Mouse (Mus musculus) forebrain, embryonic 15.5 days (tissue): ENCODE results near the gene Ube2h. TPM values are rescaled to one million over a fixed set of nuclear protein-coding genes. Genes with fewer than 3 reads are reported as not detected.

Experiments
- ATAC-seq: fragments of 200-750 bp; cut with Nextera tagmentation; replicated peaks from 2 replicates; pipeline ENCODE4 v1.8.0; 2017; ENCODE audit warnings: mild to moderate bottlenecking, moderate TSS enrichment, moderate library complexity
- H3K27ac ChIP-seq: fragments of 300-500 bp; sonication (generic); replicated peaks from 2 replicates; pipeline ENCODE4 v1.5.1; 2015; ENCODE audit warnings: mild to moderate bottlenecking, inconsistent platforms
- H3K27me3 ChIP-seq: fragments of 300-500 bp; sonication (generic); 2 replicates; pipeline ENCODE4 v1.6.1; 2015; ENCODE audit warnings: inconsistent platforms
- H3K36me3 ChIP-seq: fragments of 300-500 bp; sonication (generic); 2 replicates; pipeline ENCODE4 v1.6.1; 2015; ENCODE audit warnings: mild to moderate bottlenecking, inconsistent platforms
- H3K4me1 ChIP-seq: fragments of 300-500 bp; sonication (generic); 2 replicates; pipeline ENCODE4 v1.6.1; 2015; ENCODE audit warnings: inconsistent platforms
- H3K4me2 ChIP-seq: fragments of 300-500 bp; sonication (generic); replicated peaks from 2 replicates; pipeline ENCODE4 v1.6.1; 2015; ENCODE audit warnings: mild to moderate bottlenecking, inconsistent platforms
- H3K4me3 ChIP-seq: fragments of 300-500 bp; sonication (generic); 2 replicates; pipeline ENCODE4 v1.5.1; 2015; ENCODE audit warnings: mild to moderate bottlenecking, inconsistent platforms
- H3K9ac ChIP-seq: fragments of 300-500 bp; sonication (generic); replicated peaks from 2 replicates; pipeline ENCODE4 v1.6.1; 2015; ENCODE audit warnings: mild to moderate bottlenecking, inconsistent platforms
- H3K9me3 ChIP-seq: fragments of 300-500 bp; sonication (generic); 2 replicates; pipeline ENCODE4 v1.6.1; 2016; ENCODE audit warnings: inconsistent platforms
- WGBS: fragments of 180-500 bp; shearing (Covaris S2); methylation state at CpG from one replicate; pipeline ENCODE4 v1.1.7; 2015; ENCODE audit warnings: mixed read lengths; 5-methylcytosine and 5-hydroxymethylcytosine counted together
- polyA plus RNA-seq: library from polyadenylated mRNA; unstranded; fragments of >200 nt; fragmentation: Nextera tagmentation; extraction: Ambion mirVana; gene quantifications from 2 replicates; pipeline ENCODE4 v1.2.1, GENCODE M21; 2015

The Ube2h gene
- polyA plus RNA-seq, 1 experiment from 2014 or later: 68.5 TPM

- Histone ChIP-seq H3K27ac (no peak overlapping the region), H3K9me3 (no peaks in the 10 kb centered on the region), H3K4me3 (no peak overlapping the region), H3K27me3 (no peaks in the 10 kb centered on the region), H3K4me1 (0 out of 2 replicates have a peak, but pooled peaks cover 3% of the 10 kb centered on the region), H3K9ac (no peak overlapping the region), H3K4me2 (no peak overlapping the region), H3K36me3 (peaks cover 29% of the 10 kb centered on the region)
- WGBS: 94% methylated on average over 4 of the region's 4 CpGs
- no peak for ATAC-seq
Observed at GRCm38 (mm10) chr6:30265402-30265801, 38.9 kb downstream of the Ube2h start.

GRCm38 (mm10) chr6:30263053-30263452 lies 41.3 kb downstream of the Ube2h start:
- H3K9ac ChIP-seq: no peak overlapping the region
- 0 out of 2 replicates have a peak, but pooled peaks cover 3% of the 10 kb centered on the region for H3K4me1 ChIP-seq
- no peak overlapping the region for H3K4me3 ChIP-seq
- H3K9me3 ChIP-seq: no peaks in the 10 kb centered on the region
- no peak overlapping the region for H3K27ac ChIP-seq
- 71% methylated on average over 4 of the region's 4 CpGs for WGBS
- peaks cover 31% of the 10 kb centered on the region for H3K36me3 ChIP-seq
- H3K27me3 ChIP-seq: no peaks in the 10 kb centered on the region
- no peak for ATAC-seq
- H3K4me2 ChIP-seq: no peak overlapping the region

- H3K4me2 ChIP-seq: no peak overlapping the region
- peaks cover 22% of the 10 kb centered on the region for H3K36me3 ChIP-seq
- 90% methylated on average over 6 of the region's 6 CpGs for WGBS
- H3K4me1 ChIP-seq: 0 out of 2 replicates have a peak, but pooled peaks cover 3% of the 10 kb centered on the region
- ATAC-seq: no peak
- no peak overlapping the region for H3K27ac ChIP-seq
- H3K9ac ChIP-seq: no peak overlapping the region
- no peaks in the 10 kb centered on the region for H3K27me3 ChIP-seq
- H3K4me3 ChIP-seq: no peak overlapping the region
- no peaks in the 10 kb centered on the region for H3K9me3 ChIP-seq
Observed at GRCm38 (mm10) chr6:30259271-30259670, 45.1 kb downstream of the Ube2h start.

GRCm38 (mm10) chr6:30257962-30258361 lies 46.4 kb downstream of the Ube2h start:
- no peak overlapping the region for H3K27ac ChIP-seq
- no peaks in the 10 kb centered on the region for H3K27me3 ChIP-seq
- H3K4me2 ChIP-seq: no peak overlapping the region
- no peak overlapping the region for H3K9ac ChIP-seq
- no peak overlapping the region for H3K4me3 ChIP-seq
- H3K36me3 ChIP-seq: peaks cover 24% of the 10 kb centered on the region
- no peak for ATAC-seq
- 0 out of 2 replicates have a peak, but pooled peaks cover 2% of the 10 kb centered on the region for H3K4me1 ChIP-seq
- H3K9me3 ChIP-seq: no peaks in the 10 kb centered on the region
- WGBS: 87% methylated on average over 1 of the region's 1 CpGs

GRCm38 (mm10) chr6:30255846-30256245 lies 48.5 kb downstream of the Ube2h start:
- H3K4me2 ChIP-seq: no peak overlapping the region
- no peak overlapping the region for H3K4me3 ChIP-seq
- no peak for ATAC-seq
- 90% methylated on average over 1 of the region's 1 CpGs for WGBS
- no peaks in the 10 kb centered on the region for H3K4me1 ChIP-seq
- no peak overlapping the region for H3K9ac ChIP-seq
- H3K36me3 ChIP-seq: peaks cover 25% of the 10 kb centered on the region
- no peak overlapping the region for H3K27ac ChIP-seq
- H3K9me3 ChIP-seq: no peaks in the 10 kb centered on the region
- no peaks in the 10 kb centered on the region for H3K27me3 ChIP-seq

- Histone ChIP-seq H3K27me3 (no peaks in the 10 kb centered on the region), H3K36me3 (peaks cover 12% of the 10 kb centered on the region; the same call in 1 of the 2 replicates), H3K9ac (no peak overlapping the region), H3K4me3 (no peak overlapping the region), H3K9me3 (no peaks in the 10 kb centered on the region), H3K27ac (no peak overlapping the region), H3K4me2 (no peak overlapping the region), H3K4me1 (no peaks in the 10 kb centered on the region)
- 90% methylated on average over 5 of the region's 5 CpGs for WGBS
- no peak for ATAC-seq
Observed at GRCm38 (mm10) chr6:30252271-30253010, 51.9 kb downstream of the Ube2h start.

GRCm38 (mm10) chr6:30248708-30249107 lies 55.6 kb downstream of the Ube2h start:
- no peak for ATAC-seq
- Histone ChIP-seq H3K4me1 (0 out of 2 replicates have a peak, but pooled peaks cover 3% of the 10 kb centered on the region), H3K27me3 (no peaks in the 10 kb centered on the region), H3K27ac (no peak overlapping the region), H3K4me3 (no peak overlapping the region), H3K36me3 (peaks cover 8% of the 10 kb centered on the region; the same call in 1 of the 2 replicates), H3K9me3 (no peaks in the 10 kb centered on the region), H3K9ac (no peak overlapping the region), H3K4me2 (no peak overlapping the region)
- 82% methylated on average over 3 of the region's 3 CpGs for WGBS

- 96% methylated on average over 5 of the region's 5 CpGs for WGBS
- no peak overlapping the region for H3K4me2 ChIP-seq
- no peaks in the 10 kb centered on the region for H3K36me3 ChIP-seq
- H3K9ac ChIP-seq: no peak overlapping the region
- no peak overlapping the region for H3K4me3 ChIP-seq
- no peak overlapping the region for H3K27ac ChIP-seq
- 0 out of 2 replicates have a peak, but pooled peaks cover 3% of the 10 kb centered on the region for H3K4me1 ChIP-seq
- no peaks in the 10 kb centered on the region for H3K27me3 ChIP-seq
- ATAC-seq: no peak
- H3K9me3 ChIP-seq: no peaks in the 10 kb centered on the region
Observed at GRCm38 (mm10) chr6:30245940-30246339, 58.4 kb downstream of the Ube2h start.

GRCm38 (mm10) chr6:30245397-30245796 lies 58.9 kb downstream of the Ube2h start:
- Histone ChIP-seq H3K4me3 (no peak overlapping the region), H3K9me3 (no peaks in the 10 kb centered on the region), H3K36me3 (no peaks in the 10 kb centered on the region), H3K9ac (no peak overlapping the region), H3K4me2 (no peak overlapping the region), H3K27ac (no peak overlapping the region), H3K4me1 (0 out of 2 replicates have a peak, but pooled peaks cover 3% of the 10 kb centered on the region), H3K27me3 (no peaks in the 10 kb centered on the region)
- ATAC-seq: no peak
- WGBS: 66% methylated on average over 5 of the region's 5 CpGs

- ATAC-seq: no peak
- no peak overlapping the region for H3K9ac ChIP-seq
- WGBS: 95% methylated on average over 9 of the region's 9 CpGs
- 0 out of 2 replicates have a peak, but pooled peaks cover 4% of the 10 kb centered on the region for H3K36me3 ChIP-seq
- no peak overlapping the region for H3K4me2 ChIP-seq
- H3K9me3 ChIP-seq: no peaks in the 10 kb centered on the region
- no peak overlapping the region for H3K4me3 ChIP-seq
- H3K27ac ChIP-seq: no peak overlapping the region
- H3K27me3 ChIP-seq: no peaks in the 10 kb centered on the region
- 0 out of 2 replicates have a peak, but pooled peaks cover 3% of the 10 kb centered on the region for H3K4me1 ChIP-seq
Observed at GRCm38 (mm10) chr6:30243347-30244007, 60.9 kb downstream of the Ube2h start.

GRCm38 (mm10) chr6:30242928-30243327 lies 61.4 kb downstream of the Ube2h start:
- WGBS: 86% methylated on average over 4 of the region's 4 CpGs
- no peak for ATAC-seq

GRCm38 (mm10) chr6:30240105-30240504 lies 64.2 kb downstream of the Ube2h start:
- no peak for ATAC-seq
- WGBS: 93% methylated on average over 7 of the region's 7 CpGs
- H3K36me3 ChIP-seq: 0 out of 2 replicates have a peak, but pooled peaks cover 6% of the 10 kb centered on the region

More at GRCm38 (mm10) chr6:30242928-30243327, 61.4 kb downstream of the Ube2h start:
- H3K27me3 ChIP-seq: no peaks in the 10 kb centered on the region
- H3K4me3 ChIP-seq: no peak overlapping the region
- H3K36me3 ChIP-seq: 0 out of 2 replicates have a peak, but pooled peaks cover 4% of the 10 kb centered on the region
- no peaks in the 10 kb centered on the region for H3K9me3 ChIP-seq
- H3K4me1 ChIP-seq: 0 out of 2 replicates have a peak, but pooled peaks cover 3% of the 10 kb centered on the region
- no peak overlapping the region for H3K27ac ChIP-seq
- H3K4me2 ChIP-seq: no peak overlapping the region
- no peak overlapping the region for H3K9ac ChIP-seq

More at GRCm38 (mm10) chr6:30240105-30240504, 64.2 kb downstream of the Ube2h start:
- H3K4me3 ChIP-seq: no peak overlapping the region
- no peaks in the 10 kb centered on the region for H3K27me3 ChIP-seq
- H3K9ac ChIP-seq: no peak overlapping the region
- H3K9me3 ChIP-seq: no peaks in the 10 kb centered on the region
- no peak overlapping the region for H3K4me2 ChIP-seq
- H3K27ac ChIP-seq: no peak overlapping the region
- H3K4me1 ChIP-seq: no peaks in the 10 kb centered on the region
